Mouse (Mus musculus) ES-E14 (cell line): ENCODE results near the gene Izumo1.

Experiments used
- HCFC1 ChIP-seq: IDR thresholded peaks from 2 replicates; pipeline ENCODE4 v1.6.1; 2012; ENCODE audit warnings: low read length, inconsistent platforms, borderline replicate concordance; ENCODE audit not compliant: insufficient read depth
- ZC3H11A ChIP-seq: IDR thresholded peaks from 2 replicates; pipeline ENCODE4 v1.6.1; 2012; ENCODE audit warnings: low read depth, mild to moderate bottlenecking, inconsistent platforms, low read length, borderline replicate concordance
- ZNF384 ChIP-seq: IDR thresholded peaks from 2 replicates; pipeline ENCODE4 v1.6.1; 2012; ENCODE audit warnings: low read depth, low read length, inconsistent platforms

GRCm38 (mm10) chr7:45597527-45597926, 24.1 kb upstream of the Izumo1 start:
- TF ChIP-seq ZNF384 (no peak), ZC3H11A (no peak), HCFC1 (no peak)
